Mouse (Mus musculus) lung, adult 2 months (tissue): ENCODE measurements around the gene Vwa3b. TPM values are rescaled to one million over a fixed set of nuclear protein-coding genes. Genes with fewer than 3 reads are reported as not detected.

ENCODE experiments used
- DNase-seq: peaks from one replicate; pipeline ENCODE4 v3.0.0; 2022
- H3K4me1 ChIP-seq: fragments of 200-500 bp; 2 replicates; pipeline ENCODE4 v1.6.1; 2011; ENCODE audit warnings: low read length; ENCODE audit not compliant: control insufficient read depth, insufficient read depth
- H3K4me3 ChIP-seq: fragments of 200-500 bp; replicated peaks from 2 replicates; pipeline ENCODE3; 2011; ENCODE audit warnings: low read depth, mild to moderate bottlenecking, control low read depth, low read length; ENCODE audit errors: extremely low read depth
- CTCF ChIP-seq: fragments of 200-500 bp; IDR thresholded peaks from 2 replicates; pipeline ENCODE4 v1.5.1; 2011; ENCODE audit warnings: mild to moderate bottlenecking, low read length, control low read depth; ENCODE audit not compliant: insufficient read depth
- POLR2A ChIP-seq: fragments of 200-500 bp; IDR thresholded peaks from 2 replicates; pipeline ENCODE4 v1.6.1; 2011; ENCODE audit warnings: low read depth, mild to moderate bottlenecking, control low read depth, low read length, borderline replicate concordance; ENCODE audit errors: extremely low read depth
- WGBS: fragments of 180-500 bp; shearing (Covaris S2); methylation state at CpG from one replicate; pipeline ENCODE4 v1.1.7; 2018; 5-methylcytosine and 5-hydroxymethylcytosine counted together
- polyA plus RNA-seq: library from polyadenylated mRNA; depleted of rRNA; stranded (reverse); fragments of >200 nt; gene quantifications from 2 replicates; pipeline ENCODE4 v1.2.3, GENCODE M21; 2012; rRNA removed

Gene Vwa3b
- polyA plus RNA-seq, 1 experiment: 2.4 TPM

- DNase-seq: peak; percentile 12
- 34% methylated on average over 6 of the region's 6 CpGs for WGBS
Observed at GRCm38 (mm10) chr1:37231295-37231701, 204.9 kb downstream of the Vwa3b start.

More at GRCm38 (mm10) chr1:37231295-37231701, 204.9 kb downstream of the Vwa3b start:
- TF ChIP-seq CTCF: no peak
- no peak for TF ChIP-seq POLR2A
- Histone ChIP-seq H3K4me3 (no peak overlapping the region), H3K4me1 (no peaks in the 10 kb centered on the region)

Other genes starting within 250 kb of the Vwa3b start
- 18.0 and 20.5 TPM in 2 replicates for gene Tmem131, start 82.9 kb upstream of the Vwa3b start, polyA plus RNA-seq
- gene Cnga3, start 187.8 kb downstream of the Vwa3b start, polyA plus RNA-seq: 0.05 TPM in 1 of 2 replicates, not detected in the other